Mouse (Mus musculus) layer of hippocampus, adult 11-12 months (tissue): ENCODE data around the gene Rrbp1.

Experiments
- DNase-seq: peaks from one replicate; pipeline ENCODE4 v3.0.0; 2022; ENCODE audit warnings: low spot score

Rrbp1 gene

GRCm38 (mm10) chr2:143955746-143956145 is 55.3 kb downstream of the Rrbp1 start:
- DNase-seq: no peak

- no peak for DNase-seq
Measured at GRCm38 (mm10) chr2:143955004-143955403, 56.1 kb downstream of the Rrbp1 start.

- DNase-seq: no peak
Measured at GRCm38 (mm10) chr2:143953944-143954343, 57.1 kb downstream of the Rrbp1 start.

GRCm38 (mm10) chr2:143951546-143952315 is 59.3 kb downstream of the Rrbp1 start:
- no peak for DNase-seq

- no peak for DNase-seq
Measured at GRCm38 (mm10) chr2:143951028-143951420, 60.0 kb downstream of the Rrbp1 start.

- DNase-seq: no peak
Measured at GRCm38 (mm10) chr2:143950290-143951027, 60.6 kb downstream of the Rrbp1 start.

- no peak for DNase-seq
Measured at GRCm38 (mm10) chr2:143949217-143949616, 61.8 kb downstream of the Rrbp1 start.

- DNase-seq: no peak
Measured at GRCm38 (mm10) chr2:143948416-143948815, 62.6 kb downstream of the Rrbp1 start.

GRCm38 (mm10) chr2:143947981-143948380 is 63.1 kb downstream of the Rrbp1 start:
- no peak for DNase-seq

GRCm38 (mm10) chr2:143946399-143946798 is 64.7 kb downstream of the Rrbp1 start:
- no peak for DNase-seq

- no peak for DNase-seq
Measured at GRCm38 (mm10) chr2:143945466-143946075, 65.5 kb downstream of the Rrbp1 start.

- DNase-seq: no peak
Measured at GRCm38 (mm10) chr2:143944796-143945195, 66.3 kb downstream of the Rrbp1 start.

- no peak for DNase-seq
Measured at GRCm38 (mm10) chr2:143940406-143940805, 70.7 kb downstream of the Rrbp1 start.

GRCm38 (mm10) chr2:143937861-143938260 is 73.2 kb downstream of the Rrbp1 start:
- no peak for DNase-seq

- no peak for DNase-seq
Measured at GRCm38 (mm10) chr2:143934439-143934838, 76.6 kb downstream of the Rrbp1 start.

GRCm38 (mm10) chr2:143933516-143933915 is 77.5 kb downstream of the Rrbp1 start:
- no peak for DNase-seq

GRCm38 (mm10) chr2:143932340-143932873 is 78.7 kb downstream of the Rrbp1 start:
- DNase-seq: no peak

- DNase-seq: no peak
Measured at GRCm38 (mm10) chr2:143929607-143930311, 81.3 kb downstream of the Rrbp1 start.

- no peak for DNase-seq
Measured at GRCm38 (mm10) chr2:143925826-143926225, 85.2 kb downstream of the Rrbp1 start.

- DNase-seq: no peak
Measured at GRCm38 (mm10) chr2:143924085-143924484, 87.0 kb downstream of the Rrbp1 start.

- DNase-seq: no peak
Measured at GRCm38 (mm10) chr2:143918831-143919502, 92.1 kb downstream of the Rrbp1 start.
